Comparison of ENCODE assay signal across 7 mouse cellular contexts in genomic region chr17:63493274-63493673, GRCm38 (mm10). TPM values are rescaled to one million over a fixed set of nuclear protein-coding genes. Genes with fewer than 3 reads are reported as not detected.
DNase-seq lines count a peak whose midpoint lies in the region; ATAC-seq and TF ChIP-seq lines count a peak whose summit lies in the region.

No protein-coding gene starts in this region.

- H3K27ac ChIP-seq in limb, embryonic 12.5 days: peak overlapping the region; percentile 84
- H3K27ac ChIP-seq in limb, embryonic 10.5 days: no peak overlapping the region
- peak overlapping the region; percentile 87 for H3K27ac ChIP-seq in embryonic facial prominence, embryonic 13.5 days
- peak overlapping the region; percentile 63 for H3K27ac ChIP-seq in kidney, postnatal 0 days

- H3K36me3 ChIP-seq in limb, embryonic 12.5 days: peaks cover 14% of the 10 kb centered on the region
- peaks cover 16% of the 10 kb centered on the region for H3K36me3 ChIP-seq in limb, embryonic 10.5 days
- peaks cover 9% of the 10 kb centered on the region for H3K36me3 ChIP-seq in embryonic facial prominence, embryonic 13.5 days
- no peaks in the 10 kb centered on the region for H3K36me3 ChIP-seq in kidney, postnatal 0 days (ENCODE audit: insufficient read depth, low read length)

- H3K4me1 ChIP-seq in limb, embryonic 12.5 days (replicated peaks): peaks cover 51% of the 10 kb centered on the region
- peaks cover 41% of the 10 kb centered on the region for H3K4me1 ChIP-seq in limb, embryonic 10.5 days
- peaks cover 49% of the 10 kb centered on the region for H3K4me1 ChIP-seq in embryonic facial prominence, embryonic 13.5 days
- peaks cover 19% of the 10 kb centered on the region for H3K4me1 ChIP-seq in kidney, postnatal 0 days (replicated peaks; ENCODE audit: insufficient read depth, low read length)

- H3K9me3 ChIP-seq in limb, embryonic 12.5 days: no peaks in the 10 kb centered on the region
- H3K9me3 ChIP-seq in limb, embryonic 10.5 days (replicated peaks): no peaks in the 10 kb centered on the region
- H3K9me3 ChIP-seq in embryonic facial prominence, embryonic 13.5 days: no peaks in the 10 kb centered on the region
- no peaks in the 10 kb centered on the region for H3K9me3 ChIP-seq in kidney, postnatal 0 days (replicated peaks; ENCODE audit: low read length)

- 37% methylated on average over 5 of the region's 5 CpGs for WGBS in limb, embryonic 12.5 days
- 62% methylated on average over 5 of the region's 5 CpGs for WGBS in limb, embryonic 10.5 days
- 22% methylated on average over 5 of the region's 5 CpGs for WGBS in embryonic facial prominence, embryonic 13.5 days
- 31% methylated on average over 5 of the region's 5 CpGs for WGBS in kidney, postnatal 0 days

- 0 out of 2 replicates have a peak overlapping the region, but pooled peaks have one; percentile 15 for H3K4me2 ChIP-seq in limb, embryonic 12.5 days
- peak overlapping the region; percentile 43 for H3K4me2 ChIP-seq in embryonic facial prominence, embryonic 13.5 days
- peak overlapping the region; percentile 24; the same call in 1 of the 2 replicates for H3K4me2 ChIP-seq in kidney, postnatal 0 days (ENCODE audit: low read length)

- no peak overlapping the region for H3K4me3 ChIP-seq in limb, embryonic 12.5 days (replicated peaks)
- H3K4me3 ChIP-seq in limb, embryonic 10.5 days: no peak overlapping the region
- no peak overlapping the region; the same call in 1 of the 2 replicates for H3K4me3 ChIP-seq in embryonic facial prominence, embryonic 13.5 days
- no peak overlapping the region for H3K4me3 ChIP-seq in kidney, postnatal 0 days (replicated peaks; ENCODE audit: low read depth, low read length)

- peak; percentile 63 for TF ChIP-seq CTCF in kidney, postnatal 0 days (IDR thresholded peaks at IDR 0.05; ENCODE audit: low read depth)

- ATAC-seq in limb, embryonic 12.5 days (ENCODE audit: insufficient number of reproducible peaks, insufficient read depth, low FRiP score, low TSS enrichment, low read depth): no peak
- ATAC-seq in embryonic facial prominence, embryonic 13.5 days (ENCODE audit: insufficient number of reproducible peaks, insufficient read depth, low FRiP score, low TSS enrichment, low read depth): 0 out of 2 replicates have a peak, but pooled peaks have one; percentile 62
- ATAC-seq in kidney, postnatal 0 days (replicated peaks; ENCODE audit: low FRiP score, low read depth): peak; percentile 43; the same call in 1 of the 2 replicates
- peak; percentile 72 for ATAC-seq in megakaryocyte-erythroid progenitor cell, adult 5-6 weeks (replicated peaks; ENCODE audit: low FRiP score, low TSS enrichment, poor library complexity, severe bottlenecking)

- no peaks in the 10 kb centered on the region for H3K27me3 ChIP-seq in limb, embryonic 12.5 days
- no peaks in the 10 kb centered on the region for H3K27me3 ChIP-seq in limb, embryonic 10.5 days (ENCODE audit: low read depth, poor library complexity, severe bottlenecking)
- H3K27me3 ChIP-seq in embryonic facial prominence, embryonic 13.5 days: no peaks in the 10 kb centered on the region
- no peaks in the 10 kb centered on the region for H3K27me3 ChIP-seq in kidney, postnatal 0 days (ENCODE audit: insufficient read depth, low read length)

- no peak overlapping the region for H3K9ac ChIP-seq in limb, embryonic 12.5 days (replicated peaks)
- no peak overlapping the region for H3K9ac ChIP-seq in embryonic facial prominence, embryonic 13.5 days
- no peak overlapping the region for H3K9ac ChIP-seq in kidney, postnatal 0 days (ENCODE audit: low read depth, low read length)

- no peak for DNase-seq in limb, embryonic 10.5 days (ENCODE audit: low spot score)
- DNase-seq in adrenal gland, postnatal 10 days: peak; percentile 60
- DNase-seq in kidney, postnatal 0 days (ENCODE audit: low spot score): peak; percentile 53
- DNase-seq in thymus, postnatal 36 days: peak; percentile 36 to 44

RNA-seq across cellular contexts. Expression of gene Fbxl17, which starts 6.5 kb away (rescaled TPM):
- 5.4 and 7.5 TPM in 2 replicates for polyA plus RNA-seq in limb, embryonic 12.5 days (2016; fragmentation: Nextera tagmentation; extraction: Ambion mirVana)
- 4.4 and 4.6 TPM in 2 replicates for polyA plus RNA-seq in limb, embryonic 10.5 days (2016; fragmentation: Nextera tagmentation; extraction: Ambion mirVana)
- 10 to 100 TPM; 25.0 to 32.7 TPM for total RNA-seq in adrenal gland, postnatal 10 days (2021)
- polyA plus RNA-seq in embryonic facial prominence, embryonic 13.5 days (2015; fragmentation: Nextera tagmentation; extraction: Ambion mirVana): 7.7 and 8.8 TPM in 2 replicates
- polyA plus RNA-seq in kidney, postnatal 0 days (2015; fragmentation: Nextera tagmentation; extraction: Ambion mirVana): 6.5 and 9.0 TPM in 2 replicates
- total RNA-seq in megakaryocyte-erythroid progenitor cell, adult 5-6 weeks (2014; fragmentation: Nextera tagmentation): 5.2 and 12.5 TPM in 2 replicates
- total RNA-seq in megakaryocyte-erythroid progenitor cell, adult 5-6 weeks (2017): 3.7 and 7.6 TPM in 2 replicates
